Mouse (Mus musculus) embryonic facial prominence, embryonic 12.5 days (tissue): ENCODE data around the gene Sipa1l3. TPM values are rescaled to one million over a fixed set of nuclear protein-coding genes. Genes with fewer than 3 reads are reported as not detected.

Source experiments
- ATAC-seq: fragments of 200-750 bp; cut with Nextera tagmentation; 2 replicates; pipeline ENCODE4 v1.8.0; 2017; ENCODE audit not compliant: insufficient number of reproducible peaks, insufficient read depth, low FRiP score, low TSS enrichment
- H3K27ac ChIP-seq: fragments of 300-500 bp; sonication (generic); 2 replicates; pipeline ENCODE4 v1.5.1; 2016; ENCODE audit warnings: mild to moderate bottlenecking
- H3K27me3 ChIP-seq: fragments of 300-500 bp; sonication (generic); 2 replicates; pipeline ENCODE4 v1.6.1; 2016; ENCODE audit warnings: mild to moderate bottlenecking, moderate library complexity
- H3K36me3 ChIP-seq: fragments of 300-500 bp; sonication (generic); 2 replicates; pipeline ENCODE4 v1.6.1; 2016; ENCODE audit warnings: mild to moderate bottlenecking
- H3K4me1 ChIP-seq: fragments of 300-500 bp; sonication (generic); 2 replicates; pipeline ENCODE4 v1.6.1; 2016
- H3K4me2 ChIP-seq: fragments of 300-500 bp; sonication (generic); replicated peaks from 2 replicates; pipeline ENCODE4 v1.6.1; 2016; ENCODE audit warnings: mild to moderate bottlenecking, moderate library complexity
- H3K4me3 ChIP-seq: fragments of 300-500 bp; sonication (generic); 2 replicates; pipeline ENCODE4 v1.5.1; 2016; ENCODE audit warnings: mild to moderate bottlenecking
- H3K9ac ChIP-seq: fragments of 300-500 bp; sonication (generic); 2 replicates; pipeline ENCODE4 v1.6.1; 2016; ENCODE audit warnings: mild to moderate bottlenecking, moderate library complexity
- H3K9me3 ChIP-seq: fragments of 300-500 bp; sonication (generic); 2 replicates; pipeline ENCODE4 v1.6.1; 2016; ENCODE audit warnings: mild to moderate bottlenecking, moderate library complexity
- WGBS: fragments of 180-500 bp; shearing (Covaris S2); methylation state at CpG from one replicate; pipeline ENCODE4 v1.1.7; 2016; 5-methylcytosine and 5-hydroxymethylcytosine counted together
- polyA plus RNA-seq: library from polyadenylated mRNA; unstranded; fragments of >200 nt; fragmentation: Nextera tagmentation; extraction: Ambion mirVana; gene quantifications from 2 replicates; pipeline ENCODE4 v1.2.1, GENCODE M21; 2016

Sipa1l3 gene
- polyA plus RNA-seq, 1 experiment from 2014 or later: 16.3 TPM

DNA sequence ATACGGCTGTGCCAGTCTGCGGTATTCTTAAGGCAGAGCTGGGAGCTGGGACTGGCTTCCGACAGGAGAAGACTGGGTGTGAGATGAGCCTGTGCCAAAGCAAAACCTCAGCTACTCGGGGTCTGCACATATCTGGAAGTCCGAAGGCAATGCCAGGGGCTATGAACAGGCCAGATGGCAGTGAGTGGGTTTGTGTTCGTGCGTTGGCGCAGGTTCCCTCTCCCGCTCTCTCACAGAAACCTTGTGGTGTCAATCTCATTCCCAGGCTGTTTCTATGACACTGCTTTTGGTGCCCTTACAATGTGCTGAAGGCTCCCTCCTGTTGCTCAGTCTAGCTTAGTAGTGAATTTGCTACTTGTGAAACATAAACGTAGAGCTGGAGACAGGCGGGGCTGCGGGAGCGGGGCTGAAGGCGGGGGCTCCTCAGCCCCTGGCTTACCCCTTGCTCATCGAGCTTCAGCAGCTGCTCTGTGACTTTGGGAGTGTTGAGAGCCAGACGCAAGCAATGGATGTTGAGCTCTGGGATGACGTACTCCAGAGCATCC lies 130.8 kb downstream of the Sipa1l3 start:
- ATAC-seq: no peak
- H3K27ac ChIP-seq: no peak overlapping the region
- H3K4me2 ChIP-seq: no peak overlapping the region
- H3K4me3 ChIP-seq: no peak overlapping the region
- H3K36me3 ChIP-seq: peaks cover 40% of the 10 kb centered on the region
- H3K9ac ChIP-seq: no peak overlapping the region
- no peaks in the 10 kb centered on the region for H3K27me3 ChIP-seq
- H3K4me1 ChIP-seq: no peaks in the 10 kb centered on the region
- 87% methylated on average over 17 of the region's 17 CpGs for WGBS
- H3K9me3 ChIP-seq: no peaks in the 10 kb centered on the region

- H3K4me1 ChIP-seq: no peaks in the 10 kb centered on the region
- 92% methylated on average over 13 of the region's 13 CpGs for WGBS
- no peak overlapping the region for H3K4me3 ChIP-seq
- no peaks in the 10 kb centered on the region for H3K27me3 ChIP-seq
- ATAC-seq: no peak
- no peak overlapping the region for H3K27ac ChIP-seq
- no peak overlapping the region for H3K9ac ChIP-seq
- H3K9me3 ChIP-seq: no peaks in the 10 kb centered on the region
- no peak overlapping the region for H3K4me2 ChIP-seq
- H3K36me3 ChIP-seq: peaks cover 52% of the 10 kb centered on the region
These were observed 132.1 kb downstream of the Sipa1l3 start for GRCm38 (mm10) chr7:29386349-29386748.

- 90% methylated on average over 10 of the region's 10 CpGs for WGBS
- Histone ChIP-seq H3K27ac (no peak overlapping the region), H3K27me3 (no peaks in the 10 kb centered on the region), H3K9me3 (no peaks in the 10 kb centered on the region), H3K4me2 (no peak overlapping the region), H3K4me1 (no peaks in the 10 kb centered on the region), H3K36me3 (peaks cover 53% of the 10 kb centered on the region), H3K9ac (no peak overlapping the region), H3K4me3 (no peak overlapping the region)
- ATAC-seq: no peak
These were observed 132.7 kb downstream of the Sipa1l3 start for GRCm38 (mm10) chr7:29385791-29386190.

DNA sequence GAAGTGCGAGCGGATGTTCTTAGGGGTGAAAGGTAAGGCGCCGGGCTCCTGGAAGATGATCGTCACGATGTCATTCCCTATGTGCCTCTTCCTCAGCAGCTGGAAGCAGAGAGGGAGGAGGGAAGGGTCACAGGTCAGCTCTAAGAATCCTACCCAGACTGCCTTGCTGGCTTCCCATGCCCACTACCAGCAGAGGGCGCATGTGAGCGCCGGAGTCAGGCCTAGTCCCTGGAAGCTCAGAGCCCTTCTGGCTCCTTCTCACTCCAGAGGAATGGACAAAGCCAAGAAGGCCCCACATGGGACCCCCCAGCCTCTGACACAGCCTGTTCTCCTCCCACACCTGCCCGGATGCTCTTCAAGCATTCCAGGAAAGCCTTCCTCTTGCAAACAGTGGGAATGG lies 135.2 kb downstream of the Sipa1l3 start:
- Histone ChIP-seq H3K4me3 (no peak overlapping the region), H3K4me1 (no peaks in the 10 kb centered on the region), H3K36me3 (peaks cover 56% of the 10 kb centered on the region), H3K9me3 (no peaks in the 10 kb centered on the region), H3K4me2 (no peak overlapping the region), H3K27ac (no peak overlapping the region), H3K9ac (no peak overlapping the region), H3K27me3 (no peaks in the 10 kb centered on the region)
- WGBS: 27% methylated on average over 10 of the region's 10 CpGs
- ATAC-seq: no peak

- ATAC-seq: no peak
- H3K9ac ChIP-seq: no peak overlapping the region
- 94% methylated on average over 7 of the region's 7 CpGs for WGBS
- no peaks in the 10 kb centered on the region for H3K27me3 ChIP-seq
- no peaks in the 10 kb centered on the region for H3K9me3 ChIP-seq
- no peaks in the 10 kb centered on the region for H3K4me1 ChIP-seq
- peaks cover 57% of the 10 kb centered on the region for H3K36me3 ChIP-seq
- H3K27ac ChIP-seq: no peak overlapping the region
- H3K4me3 ChIP-seq: no peak overlapping the region
- H3K4me2 ChIP-seq: no peak overlapping the region
These were observed 136.9 kb downstream of the Sipa1l3 start for GRCm38 (mm10) chr7:29381466-29382040.

DNA sequence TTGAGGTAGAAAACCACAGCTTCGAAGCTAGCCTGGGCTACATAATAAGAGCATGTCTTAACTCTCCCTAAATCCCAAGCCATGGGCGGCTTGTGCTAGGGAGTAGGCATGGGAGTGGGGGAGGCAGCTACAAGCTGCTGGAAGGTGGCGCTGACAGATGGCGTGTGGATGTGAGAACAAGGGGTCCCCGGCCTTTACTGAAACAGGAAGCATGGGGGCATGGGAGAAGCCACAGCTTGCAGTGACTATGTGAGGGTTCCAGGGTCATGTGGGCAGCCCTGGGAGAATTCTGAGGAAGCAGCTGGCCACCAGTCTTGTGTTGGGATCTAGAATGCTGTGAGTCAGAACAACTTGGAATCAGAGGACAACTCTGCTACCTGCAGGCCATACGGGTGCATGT lies 144.4 kb downstream of the Sipa1l3 start:
- Histone ChIP-seq H3K9me3 (no peaks in the 10 kb centered on the region), H3K9ac (no peak overlapping the region), H3K4me1 (no peaks in the 10 kb centered on the region), H3K4me2 (no peak overlapping the region), H3K4me3 (no peak overlapping the region), H3K27ac (no peak overlapping the region), H3K36me3 (peaks cover 25% of the 10 kb centered on the region), H3K27me3 (no peaks in the 10 kb centered on the region)
- ATAC-seq: no peak
- 88% methylated on average over 6 of the region's 6 CpGs for WGBS

DNA sequence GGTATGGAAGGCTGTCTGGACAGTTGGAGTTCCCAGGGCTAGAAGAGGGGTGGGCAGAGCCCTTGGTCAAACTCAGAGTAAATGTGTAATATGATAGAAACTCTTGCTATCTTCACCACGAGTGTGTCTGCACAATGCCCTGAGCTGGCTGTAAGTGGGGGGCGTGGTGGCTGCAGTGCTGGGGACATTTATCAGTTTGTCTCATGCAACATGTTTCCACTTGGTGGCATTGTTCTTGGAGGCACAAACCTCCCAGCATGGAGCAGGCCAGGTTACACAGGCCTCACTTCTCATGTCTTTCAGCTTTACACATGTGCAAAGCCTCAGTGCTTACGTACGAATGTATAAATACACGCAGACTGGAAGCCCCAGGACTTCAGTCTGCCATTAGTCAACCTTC lies 146.3 kb downstream of the Sipa1l3 start:
- H3K9me3 ChIP-seq: no peaks in the 10 kb centered on the region
- H3K9ac ChIP-seq: no peak overlapping the region
- 0 out of 2 replicates have a peak, but pooled peaks cover 3% of the 10 kb centered on the region for H3K4me1 ChIP-seq
- H3K4me3 ChIP-seq: no peak overlapping the region
- no peak overlapping the region for H3K4me2 ChIP-seq
- H3K36me3 ChIP-seq: peaks cover 15% of the 10 kb centered on the region
- no peak for ATAC-seq
- WGBS: 87% methylated on average over 5 of the region's 5 CpGs
- no peak overlapping the region for H3K27ac ChIP-seq
- no peaks in the 10 kb centered on the region for H3K27me3 ChIP-seq

DNA sequence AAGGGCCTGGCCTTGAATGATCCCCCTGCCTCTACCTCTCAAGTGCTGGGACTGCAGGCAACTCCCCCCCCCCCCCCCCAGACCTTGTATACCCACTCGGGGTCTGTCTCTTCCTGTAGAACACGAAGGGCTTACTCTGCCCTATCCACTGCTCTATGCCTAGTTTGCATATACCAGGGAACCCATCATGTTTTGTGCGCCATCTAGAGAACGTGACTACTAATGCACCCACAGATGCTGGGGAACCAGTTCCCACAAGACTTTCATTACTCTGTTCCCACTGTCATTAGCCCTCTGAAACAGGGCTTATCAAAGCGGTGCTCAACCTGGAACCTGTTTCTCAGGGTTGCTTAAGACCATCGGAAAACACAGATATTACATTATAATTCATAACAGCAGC lies 148.4 kb downstream of the Sipa1l3 start:
- ATAC-seq: no peak
- H3K27ac ChIP-seq: no peak overlapping the region
- 67% methylated on average over 6 of the region's 6 CpGs for WGBS

DNA sequence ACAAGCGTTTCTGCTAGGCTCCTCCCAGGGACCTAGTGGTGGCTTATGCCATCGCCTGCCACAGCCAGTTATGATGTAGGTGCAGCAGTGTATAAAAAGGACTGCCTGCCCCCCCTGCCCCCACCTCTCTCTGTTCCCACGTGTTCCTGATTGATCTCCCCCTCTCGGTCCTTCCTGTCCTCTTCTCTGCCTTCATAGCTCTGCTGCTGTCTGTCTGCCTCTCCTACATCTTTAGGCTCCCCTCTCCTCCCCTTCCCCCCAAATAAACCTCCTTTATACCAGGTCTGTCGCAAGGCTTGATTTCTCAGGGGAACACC lies 150.5 kb downstream of the Sipa1l3 start:
- Histone ChIP-seq H3K9ac (no peak overlapping the region), H3K27me3 (no peaks in the 10 kb centered on the region), H3K27ac (no peak overlapping the region), H3K4me2 (no peak overlapping the region), H3K4me1 (0 out of 2 replicates have a peak, but pooled peaks cover 3% of the 10 kb centered on the region), H3K9me3 (no peaks in the 10 kb centered on the region), H3K4me3 (no peak overlapping the region), H3K36me3 (peaks cover 12% of the 10 kb centered on the region; the same call in 1 of the 2 replicates)
- WGBS: 58% methylated on average over 5 of the region's 5 CpGs
- no peak for ATAC-seq

More for the DNA sequence above, 148.4 kb downstream of the Sipa1l3 start:
- H3K36me3 ChIP-seq: peaks cover 11% of the 10 kb centered on the region; the same call in 1 of the 2 replicates
- H3K9ac ChIP-seq: no peak overlapping the region
- H3K4me1 ChIP-seq: 0 out of 2 replicates have a peak, but pooled peaks cover 3% of the 10 kb centered on the region
- no peaks in the 10 kb centered on the region for H3K27me3 ChIP-seq
- H3K9me3 ChIP-seq: no peaks in the 10 kb centered on the region
- no peak overlapping the region for H3K4me3 ChIP-seq
- no peak overlapping the region for H3K4me2 ChIP-seq

DNA sequence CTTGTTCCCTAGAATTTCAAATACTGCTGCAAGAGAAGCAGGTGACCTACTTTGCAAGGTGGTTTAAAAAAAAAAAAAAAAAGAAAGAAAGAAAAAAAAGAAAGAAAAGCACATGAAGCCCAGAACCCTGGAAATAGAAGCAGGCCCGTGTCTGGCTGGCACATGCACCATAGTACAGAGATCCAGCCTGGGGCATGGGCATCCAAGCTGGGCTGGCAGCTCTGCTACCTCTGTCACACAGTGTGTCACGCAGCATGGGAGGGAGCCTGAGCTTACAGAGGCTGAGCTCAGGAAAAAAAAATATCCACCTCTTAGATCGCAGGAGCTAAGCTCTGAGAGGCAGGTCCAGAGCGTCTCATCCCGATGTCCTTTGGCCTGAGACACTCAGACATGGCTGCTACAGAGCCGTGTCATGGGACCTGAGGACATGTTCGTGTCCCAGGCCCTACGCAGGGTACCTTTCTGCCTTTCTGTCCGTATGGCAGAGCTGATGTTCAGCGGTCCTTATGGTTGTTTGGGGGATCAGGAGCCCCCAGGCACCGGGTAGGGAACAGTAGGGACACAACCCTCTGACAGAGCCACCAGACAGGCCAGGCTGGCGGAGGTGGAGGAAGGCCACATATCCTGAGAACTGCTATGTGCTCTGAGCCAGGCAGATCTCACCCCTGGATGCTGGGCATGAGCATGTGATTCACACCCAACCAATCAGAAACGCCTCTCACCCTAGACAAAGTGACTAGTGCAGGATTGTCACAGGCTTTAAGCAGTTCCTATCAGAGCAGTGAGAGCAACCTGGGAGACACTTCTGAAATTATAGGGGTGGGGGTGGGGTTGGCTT lies 151.1 kb downstream of the Sipa1l3 start:
- Histone ChIP-seq H3K27me3 (no peaks in the 10 kb centered on the region), H3K4me2 (no peak overlapping the region), H3K4me3 (no peak overlapping the region), H3K9me3 (no peaks in the 10 kb centered on the region), H3K9ac (no peak overlapping the region), H3K27ac (no peak overlapping the region), H3K4me1 (0 out of 2 replicates have a peak, but pooled peaks cover 3% of the 10 kb centered on the region), H3K36me3 (peaks cover 17% of the 10 kb centered on the region)
- ATAC-seq: no peak
- 84% methylated on average over 13 of the region's 13 CpGs for WGBS

GRCm38 (mm10) chr7:29364052-29364451 lies 154.4 kb downstream of the Sipa1l3 start:
- no peak overlapping the region for H3K9ac ChIP-seq
- no peak overlapping the region for H3K27ac ChIP-seq
- peaks cover 13% of the 10 kb centered on the region for H3K36me3 ChIP-seq
- no peak for ATAC-seq
- no peaks in the 10 kb centered on the region for H3K27me3 ChIP-seq
- H3K4me1 ChIP-seq: 0 out of 2 replicates have a peak, but pooled peaks cover 3% of the 10 kb centered on the region
- no peak overlapping the region for H3K4me3 ChIP-seq
- 27% methylated on average over 4 of the region's 4 CpGs for WGBS
- H3K9me3 ChIP-seq: no peaks in the 10 kb centered on the region
- H3K4me2 ChIP-seq: no peak overlapping the region

GRCm38 (mm10) chr7:29361497-29361896 lies 156.9 kb downstream of the Sipa1l3 start:
- no peak overlapping the region for H3K4me2 ChIP-seq
- H3K36me3 ChIP-seq: peaks cover 21% of the 10 kb centered on the region
- no peaks in the 10 kb centered on the region for H3K4me1 ChIP-seq
- no peak for ATAC-seq
- H3K9ac ChIP-seq: no peak overlapping the region
- H3K4me3 ChIP-seq: no peak overlapping the region
- H3K27me3 ChIP-seq: no peaks in the 10 kb centered on the region
- 94% methylated on average over 13 of the region's 13 CpGs for WGBS
- no peak overlapping the region for H3K27ac ChIP-seq
- no peaks in the 10 kb centered on the region for H3K9me3 ChIP-seq
